Mouse (Mus musculus): ENCODE results near the gene Nup155. TPM values are rescaled to one million over a fixed set of nuclear protein-coding genes. Genes with fewer than 3 reads are reported as not detected.
A peak's percentile ranks its signal among the peaks of the same experiment; 100 is the strongest.
"Not testable (repeated sequence)": the region's sequence is repeated elsewhere in the genome, so short reads cannot be mapped to it uniquely, and the experiment has no call there.

Gene Nup155
- polyA plus RNA-seq, 1 experiment from 2014 or later = 21.7 TPM

- ATAC-seq (ENCODE audit: insufficient number of reproducible peaks, insufficient read depth, low FRiP score, low read depth) = no peak
- H3K27ac ChIP-seq (ENCODE audit: low read length) = no peak overlapping the region
- peak overlapping the region; percentile 58; the same call in 1 of the 2 replicates for H3K4me3 ChIP-seq (ENCODE audit: low read depth, low read length)
- 24% methylated on average over 7 of the region's 7 CpGs for WGBS
- H3K4me2 ChIP-seq (replicated peaks; ENCODE audit: low read depth, low read length) = peak overlapping the region; percentile 64
- no peak overlapping the region for H3K9ac ChIP-seq (replicated peaks; ENCODE audit: low read depth, low read length)
- H3K4me1 ChIP-seq (ENCODE audit: control insufficient read depth, insufficient read depth, low read length) = 0 out of 2 replicates have a peak, but pooled peaks cover 2% of the 10 kb centered on the region
- H3K36me3 ChIP-seq (ENCODE audit: control insufficient read depth, insufficient read depth, low read length) = peaks cover 16% of the 10 kb centered on the region
- no peaks in the 10 kb centered on the region for H3K27me3 ChIP-seq (ENCODE audit: control insufficient read depth, insufficient read depth, low read length)
- no peaks in the 10 kb centered on the region for H3K9me3 ChIP-seq (ENCODE audit: control insufficient read depth, low read depth, low read length)
These were observed 11.2 kb upstream of the Nup155 start for GRCm38 (mm10) chr15:8097853-8098252.

- Histone ChIP-seq H3K4me2 (replicated peaks; ENCODE audit: low read depth, low read length) (peak within 1 kb of the TSS; percentile 64), H3K27me3 (ENCODE audit: control insufficient read depth, insufficient read depth, low read length) (no peaks in the 10 kb centered on the region), H3K4me3 (ENCODE audit: low read depth, low read length) (peak within 1 kb of the TSS; percentile 58), H3K4me1 (ENCODE audit: control insufficient read depth, insufficient read depth, low read length) (0 out of 2 replicates have a peak, but pooled peaks cover 2% of the 10 kb centered on the region), H3K9ac (replicated peaks; ENCODE audit: low read depth, low read length) (peak within 1 kb of the TSS; percentile 54), H3K27ac (ENCODE audit: low read length) (no peak within 1 kb of the TSS), H3K36me3 (ENCODE audit: control insufficient read depth, insufficient read depth, low read length) (peaks cover 12% of the 10 kb centered on the region; the same call in 1 of the 2 replicates), H3K9me3 (ENCODE audit: control insufficient read depth, low read depth, low read length) (no peaks in the 10 kb centered on the region)
- ATAC-seq (ENCODE audit: insufficient number of reproducible peaks, insufficient read depth, low FRiP score, low read depth) = peak; percentile 92
- WGBS = 2% methylated on average over 56 of the region's 56 CpGs
These were observed 10.0 kb upstream of the Nup155 start, which contains the start of gene Wdr70 for GRCm38 (mm10) chr15:8098774-8099749. Gene Wdr70, minus strand, starts transcription at chr15:8099209.

- H3K4me1 ChIP-seq (ENCODE audit: control insufficient read depth, insufficient read depth, low read length) = not testable (repeated sequence)
These were observed 7.0 kb upstream of the Nup155 start for GRCm38 (mm10) chr15:8101975-8102542.

GRCm38 (mm10) chr15:8108360-8108965 is 610 bp upstream of the Nup155 start:
- 0 out of 2 replicates have a peak overlapping the region, but pooled peaks have one; percentile 21 for H3K27ac ChIP-seq (ENCODE audit: low read length)
- WGBS = 51% methylated on average over 19 of the region's 19 CpGs
- ATAC-seq (ENCODE audit: insufficient number of reproducible peaks, insufficient read depth, low FRiP score, low read depth) = no peak

More at GRCm38 (mm10) chr15:8101975-8102542, 7.0 kb upstream of the Nup155 start:
- not testable (repeated sequence) for H3K27me3 ChIP-seq (ENCODE audit: control insufficient read depth, insufficient read depth, low read length); H3K36me3 ChIP-seq (ENCODE audit: control insufficient read depth, insufficient read depth, low read length); H3K4me2 ChIP-seq (replicated peaks; ENCODE audit: low read depth, low read length); H3K4me3 ChIP-seq (ENCODE audit: low read depth, low read length); H3K9me3 ChIP-seq (ENCODE audit: control insufficient read depth, low read depth, low read length); H3K27ac ChIP-seq (ENCODE audit: low read length); H3K9ac ChIP-seq (replicated peaks; ENCODE audit: low read depth, low read length); ATAC-seq (ENCODE audit: insufficient number of reproducible peaks, insufficient read depth, low FRiP score, low read depth)
- 74% methylated on average over 13 of the region's 15 CpGs for WGBS

GRCm38 (mm10) chr15:8109782-8110181 is 709 bp downstream of the Nup155 start:
- H3K9me3 ChIP-seq (ENCODE audit: control insufficient read depth, low read depth, low read length) = no peaks in the 10 kb centered on the region
- no peak for ATAC-seq (ENCODE audit: insufficient number of reproducible peaks, insufficient read depth, low FRiP score, low read depth)
- H3K27me3 ChIP-seq (ENCODE audit: control insufficient read depth, insufficient read depth, low read length) = no peaks in the 10 kb centered on the region
- peak overlapping the region; percentile 73 for H3K4me2 ChIP-seq (replicated peaks; ENCODE audit: low read depth, low read length)
- H3K4me1 ChIP-seq (ENCODE audit: control insufficient read depth, insufficient read depth, low read length) = peaks cover 6% of the 10 kb centered on the region; the same call in 1 of the 2 replicates
- H3K4me3 ChIP-seq (ENCODE audit: low read depth, low read length) = peak overlapping the region; percentile 93
- no peak overlapping the region for H3K27ac ChIP-seq (ENCODE audit: low read length)
- 3% methylated on average over 8 of the region's 8 CpGs for WGBS
- H3K36me3 ChIP-seq (ENCODE audit: control insufficient read depth, insufficient read depth, low read length) = peaks cover 17% of the 10 kb centered on the region
- H3K9ac ChIP-seq (replicated peaks; ENCODE audit: low read depth, low read length) = peak overlapping the region; percentile 78

More at GRCm38 (mm10) chr15:8108360-8108965, 610 bp upstream of the Nup155 start:
- Histone ChIP-seq H3K4me1 (ENCODE audit: control insufficient read depth, insufficient read depth, low read length) (peaks cover 6% of the 10 kb centered on the region; the same call in 1 of the 2 replicates), H3K27me3 (ENCODE audit: control insufficient read depth, insufficient read depth, low read length) (no peaks in the 10 kb centered on the region), H3K4me3 (ENCODE audit: low read depth, low read length) (peak overlapping the region; percentile 93), H3K9me3 (ENCODE audit: control insufficient read depth, low read depth, low read length) (no peaks in the 10 kb centered on the region), H3K9ac (replicated peaks; ENCODE audit: low read depth, low read length) (peak overlapping the region; percentile 21; the same call in 1 of the 2 replicates), H3K36me3 (ENCODE audit: control insufficient read depth, insufficient read depth, low read length) (peaks cover 11% of the 10 kb centered on the region), H3K4me2 (replicated peaks; ENCODE audit: low read depth, low read length) (peak overlapping the region; percentile 43)

- no peak overlapping the region for H3K27ac ChIP-seq (ENCODE audit: low read length)
- no peak overlapping the region for H3K4me3 ChIP-seq (ENCODE audit: low read depth, low read length)
- no peaks in the 10 kb centered on the region for H3K4me1 ChIP-seq (ENCODE audit: control insufficient read depth, insufficient read depth, low read length)
- H3K9ac ChIP-seq (replicated peaks; ENCODE audit: low read depth, low read length) = no peak overlapping the region
- peaks cover 65% of the 10 kb centered on the region for H3K36me3 ChIP-seq (ENCODE audit: control insufficient read depth, insufficient read depth, low read length)
- no peaks in the 10 kb centered on the region for H3K27me3 ChIP-seq (ENCODE audit: control insufficient read depth, insufficient read depth, low read length)
- no peak for ATAC-seq (ENCODE audit: insufficient number of reproducible peaks, insufficient read depth, low FRiP score, low read depth)
- WGBS = 66% methylated on average over 1 of the region's 1 CpGs
- no peak overlapping the region for H3K4me2 ChIP-seq (replicated peaks; ENCODE audit: low read depth, low read length)
- H3K9me3 ChIP-seq (ENCODE audit: control insufficient read depth, low read depth, low read length) = no peaks in the 10 kb centered on the region
These were observed 20.2 kb downstream of the Nup155 start for GRCm38 (mm10) chr15:8129281-8129680.

GRCm38 (mm10) chr15:8131268-8131667 is 22.2 kb downstream of the Nup155 start:
- H3K4me1 ChIP-seq (ENCODE audit: control insufficient read depth, insufficient read depth, low read length) = no peaks in the 10 kb centered on the region
- 95% methylated on average over 3 of the region's 3 CpGs for WGBS
- no peak overlapping the region for H3K9ac ChIP-seq (replicated peaks; ENCODE audit: low read depth, low read length)
- H3K4me2 ChIP-seq (replicated peaks; ENCODE audit: low read depth, low read length) = no peak overlapping the region
- no peaks in the 10 kb centered on the region for H3K9me3 ChIP-seq (ENCODE audit: control insufficient read depth, low read depth, low read length)
- H3K27ac ChIP-seq (ENCODE audit: low read length) = no peak overlapping the region
- no peak overlapping the region for H3K4me3 ChIP-seq (ENCODE audit: low read depth, low read length)
- peaks cover 76% of the 10 kb centered on the region for H3K36me3 ChIP-seq (ENCODE audit: control insufficient read depth, insufficient read depth, low read length)
- no peaks in the 10 kb centered on the region for H3K27me3 ChIP-seq (ENCODE audit: control insufficient read depth, insufficient read depth, low read length)
- ATAC-seq (ENCODE audit: insufficient number of reproducible peaks, insufficient read depth, low FRiP score, low read depth) = no peak

GRCm38 (mm10) chr15:8131761-8132160 is 22.7 kb downstream of the Nup155 start:
- Histone ChIP-seq H3K9me3 (ENCODE audit: control insufficient read depth, low read depth, low read length) (no peaks in the 10 kb centered on the region), H3K36me3 (ENCODE audit: control insufficient read depth, insufficient read depth, low read length) (peaks cover 76% of the 10 kb centered on the region), H3K27me3 (ENCODE audit: control insufficient read depth, insufficient read depth, low read length) (no peaks in the 10 kb centered on the region), H3K9ac (replicated peaks; ENCODE audit: low read depth, low read length) (no peak overlapping the region), H3K4me2 (replicated peaks; ENCODE audit: low read depth, low read length) (no peak overlapping the region), H3K4me1 (ENCODE audit: control insufficient read depth, insufficient read depth, low read length) (no peaks in the 10 kb centered on the region), H3K27ac (ENCODE audit: low read length) (no peak overlapping the region), H3K4me3 (ENCODE audit: low read depth, low read length) (no peak overlapping the region)
- no peak for ATAC-seq (ENCODE audit: insufficient number of reproducible peaks, insufficient read depth, low FRiP score, low read depth)

Data from stomach, embryonic 14.5 days (tissue).